Mouse (Mus musculus) forebrain, postnatal 0 days (tissue): ENCODE results near the gene Lhx6. TPM values are rescaled to one million over a fixed set of nuclear protein-coding genes. Genes with fewer than 3 reads are reported as not detected.

ENCODE experiments used
- ATAC-seq: fragments of 200-750 bp; cut with Nextera tagmentation; 2 replicates; pipeline ENCODE4 v1.8.0; 2017; ENCODE audit warnings: mild to moderate bottlenecking, moderate library complexity
- DNase-seq: peaks from one replicate; pipeline ENCODE4 v3.0.0-alpha.2; 2015
- H3K27ac ChIP-seq: fragments of 300-500 bp; sonication (generic); 2 replicates; pipeline ENCODE4 v1.5.1; 2014; ENCODE audit warnings: low read depth, mild to moderate bottlenecking, antibody characterized with exemption, low read length, moderate library complexity, mixed read lengths
- H3K27me3 ChIP-seq: fragments of 300-500 bp; sonication (generic); 2 replicates; pipeline ENCODE4 v1.6.1; 2014; ENCODE audit warnings: mild to moderate bottlenecking, low read length, mixed read lengths; ENCODE audit not compliant: insufficient read depth
- H3K36me3 ChIP-seq: fragments of 300-500 bp; sonication (generic); 2 replicates; pipeline ENCODE4 v1.6.1; 2014; ENCODE audit warnings: mild to moderate bottlenecking, moderate library complexity; ENCODE audit not compliant: insufficient read depth
- H3K4me1 ChIP-seq: fragments of 300-500 bp; sonication (generic); 2 replicates; pipeline ENCODE4 v1.6.1; 2014; ENCODE audit warnings: antibody characterized with exemption; ENCODE audit not compliant: insufficient read depth
- H3K4me2 ChIP-seq: fragments of 300-500 bp; sonication (generic); 2 replicates; pipeline ENCODE4 v1.6.1; 2014; ENCODE audit warnings: low read depth, mild to moderate bottlenecking, moderate library complexity
- H3K4me3 ChIP-seq: fragments of 300-500 bp; sonication (generic); 2 replicates; pipeline ENCODE4 v1.5.1; 2014; ENCODE audit warnings: low read depth, low read length, mixed read lengths
- H3K9ac ChIP-seq: fragments of 300-500 bp; sonication (generic); 2 replicates; pipeline ENCODE4 v1.6.1; 2014; ENCODE audit warnings: mild to moderate bottlenecking
- H3K9me3 ChIP-seq: fragments of 300-500 bp; sonication (generic); 2 replicates; pipeline ENCODE4 v1.6.1; 2016; ENCODE audit warnings: low read length
- CTCF ChIP-seq: sonication (generic); IDR thresholded peaks from 2 replicates; pipeline ENCODE4 v1.5.1; 2016; ENCODE audit warnings: antibody characterized with exemption, control low read depth, low read depth
- WGBS: fragments of 180-500 bp; shearing (Covaris S2); extraction: QIAGEN DNeasy Blood & Tissue Kit; methylation state at CpG from one replicate; pipeline ENCODE4 v1.1.7; 2014; 5-methylcytosine and 5-hydroxymethylcytosine counted together
- polyA plus RNA-seq: library from polyadenylated mRNA; unstranded; fragments of >200 nt; fragmentation: Nextera tagmentation; extraction: Ambion mirVana; gene quantifications from 2 replicates; pipeline ENCODE4 v1.2.1, GENCODE M21; 2015
- total RNA-seq: library from RNA; depleted of rRNA; stranded (reverse); fragments of >200 nt; gene quantifications from 2 replicates; pipeline ENCODE4 v1.2.3, GENCODE M21; 2014; rRNA removed

The Lhx6 gene
- total and polyA plus RNA-seq, 2 experiments from 2014 or later, result 31.0 to 83.5 TPM

- Histone ChIP-seq H3K27me3 (no peaks in the 10 kb centered on the region), H3K4me2 (no peak overlapping the region), H3K9ac (no peak overlapping the region), H3K4me3 (no peak overlapping the region), H3K27ac (no peak overlapping the region), H3K4me1 (no peaks in the 10 kb centered on the region), H3K36me3 (peaks cover 48% of the 10 kb centered on the region), H3K9me3 (no peaks in the 10 kb centered on the region)
- DNase-seq (no peak), ATAC-seq (no peak)
- no peak for TF ChIP-seq CTCF
- 87% methylated on average over 7 of the region's 7 CpGs for WGBS
These were observed 65.8 kb downstream of the Lhx6 start for GRCm38 (mm10) chr2:36039297-36039985.

DNA sequence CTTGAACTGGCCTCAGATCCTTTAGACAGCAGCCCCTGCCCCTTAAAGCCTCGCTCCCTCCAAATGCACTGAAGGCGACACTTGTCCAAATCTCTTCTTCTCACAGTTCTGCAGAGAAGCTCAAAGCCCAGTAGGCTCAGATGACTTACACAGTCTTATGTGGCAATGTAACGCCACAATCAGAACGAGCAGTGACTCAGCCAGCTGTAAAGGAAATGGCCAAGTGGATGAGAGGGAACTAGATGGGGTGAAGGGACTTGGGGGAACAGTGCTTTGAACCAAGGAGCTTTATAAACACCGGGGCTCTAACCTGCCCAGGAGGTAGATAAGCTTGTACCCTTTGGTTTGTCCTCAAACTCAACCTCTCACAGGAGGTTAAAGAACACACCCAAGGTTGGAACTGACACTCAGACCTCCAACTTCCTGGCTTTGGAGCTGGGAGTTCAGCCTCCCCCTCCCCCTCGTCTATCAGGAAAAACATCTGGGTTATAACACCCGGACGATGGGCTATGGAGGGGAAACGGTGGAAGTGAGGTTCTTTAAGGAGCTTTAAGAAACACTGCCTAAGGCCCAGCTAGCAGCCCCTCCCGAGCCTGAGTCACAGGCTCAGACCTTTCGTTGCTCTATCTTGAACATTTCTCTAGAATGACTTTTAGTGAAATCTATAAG, 69.7 kb downstream of the Lhx6 start:
- TF ChIP-seq CTCF, result no peak
- 90% methylated on average over 11 of the region's 11 CpGs for WGBS
- Histone ChIP-seq H3K4me3 (no peak overlapping the region), H3K27ac (no peak overlapping the region), H3K4me2 (no peak overlapping the region), H3K9me3 (0 out of 2 replicates have a peak, but pooled peaks cover 4% of the 10 kb centered on the region), H3K27me3 (no peaks in the 10 kb centered on the region), H3K9ac (no peak overlapping the region), H3K36me3 (peaks cover 37% of the 10 kb centered on the region), H3K4me1 (no peaks in the 10 kb centered on the region)
- ATAC-seq, result no peak
- no peak for DNase-seq

DNA sequence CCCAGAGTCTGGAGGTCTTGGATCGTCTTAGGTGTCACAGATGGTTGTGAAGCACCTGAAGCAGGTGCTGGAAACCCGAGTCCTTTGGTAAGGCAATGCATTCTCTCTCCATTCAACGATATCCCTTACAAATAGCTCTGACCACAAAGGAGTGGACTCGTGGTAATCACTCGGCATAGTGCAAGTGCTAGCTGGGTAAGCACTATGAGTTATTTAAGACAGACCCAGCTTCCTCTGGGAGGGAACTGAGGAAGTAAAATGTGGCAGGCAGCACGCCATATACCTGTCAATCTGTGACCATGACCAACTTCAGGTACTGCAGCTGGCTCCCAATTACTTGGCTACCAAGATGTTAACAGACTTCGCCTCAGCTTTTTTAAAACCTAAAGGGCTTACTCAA, 70.3 kb downstream of the Lhx6 start:
- H3K4me3 ChIP-seq, result no peak overlapping the region
- TF ChIP-seq CTCF, result no peak
- H3K9me3 ChIP-seq, result 0 out of 2 replicates have a peak, but pooled peaks cover 4% of the 10 kb centered on the region
- ATAC-seq, result no peak
- no peak overlapping the region for H3K4me2 ChIP-seq
- H3K4me1 ChIP-seq, result no peaks in the 10 kb centered on the region
- no peaks in the 10 kb centered on the region for H3K27me3 ChIP-seq
- no peak overlapping the region for H3K9ac ChIP-seq
- peaks cover 37% of the 10 kb centered on the region for H3K36me3 ChIP-seq
- DNase-seq, result no peak
- 92% methylated on average over 7 of the region's 7 CpGs for WGBS
- H3K27ac ChIP-seq, result no peak overlapping the region

DNA sequence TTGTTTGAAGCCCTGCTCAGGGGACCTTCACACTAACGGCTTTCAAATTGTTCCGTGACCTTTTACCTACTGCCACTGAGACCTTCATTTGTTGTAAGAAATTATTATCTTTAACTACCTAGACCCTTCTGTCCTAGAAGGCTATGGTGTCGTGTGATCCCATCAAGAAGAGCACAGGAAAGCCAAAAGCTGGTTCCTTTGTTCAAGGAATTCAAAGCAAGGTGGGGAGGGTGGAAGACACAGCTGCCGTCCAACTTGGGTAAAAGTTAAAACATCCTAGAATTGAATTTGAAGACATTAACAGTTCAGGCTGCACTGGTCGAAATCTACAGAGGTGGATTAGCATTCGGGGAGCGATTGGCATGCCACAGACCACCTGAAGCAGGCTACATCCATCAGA, 71.2 kb downstream of the Lhx6 start:
- TF ChIP-seq CTCF, result no peak
- 75% methylated on average over 7 of the region's 7 CpGs for WGBS
- no peak for ATAC-seq

DNA sequence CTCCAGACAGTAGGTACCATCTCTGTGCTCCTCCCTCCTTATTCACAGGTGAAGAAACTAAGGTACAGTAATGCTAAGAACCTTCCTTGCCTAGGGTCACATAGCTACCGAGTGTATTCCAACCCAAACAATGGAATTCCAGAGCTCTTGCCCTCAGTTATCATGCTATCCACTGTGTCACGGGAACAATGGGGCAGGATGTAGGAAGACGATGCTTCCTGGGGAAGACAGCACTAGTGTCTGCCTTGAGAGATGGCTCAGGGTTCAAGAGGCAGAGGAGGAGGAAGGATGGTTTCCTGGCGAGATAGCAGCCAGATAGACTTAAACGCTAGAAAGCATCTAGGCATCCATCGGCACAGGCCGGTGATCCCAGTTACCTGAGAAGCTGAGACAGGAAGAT, 72.3 kb downstream of the Lhx6 start:
- Histone ChIP-seq H3K4me1 (no peaks in the 10 kb centered on the region), H3K27ac (no peak overlapping the region), H3K9me3 (0 out of 2 replicates have a peak, but pooled peaks cover 4% of the 10 kb centered on the region), H3K9ac (no peak overlapping the region), H3K4me3 (no peak overlapping the region), H3K36me3 (peaks cover 25% of the 10 kb centered on the region), H3K27me3 (no peaks in the 10 kb centered on the region), H3K4me2 (no peak overlapping the region)
- WGBS, result 87% methylated on average over 7 of the region's 7 CpGs
- ATAC-seq (no peak), DNase-seq (no peak)
- TF ChIP-seq CTCF, result no peak

More for the DNA sequence above, 71.2 kb downstream of the Lhx6 start:
- Histone ChIP-seq H3K4me1 (no peaks in the 10 kb centered on the region), H3K36me3 (peaks cover 31% of the 10 kb centered on the region), H3K9ac (no peak overlapping the region), H3K4me2 (no peak overlapping the region), H3K9me3 (0 out of 2 replicates have a peak, but pooled peaks cover 4% of the 10 kb centered on the region), H3K27ac (no peak overlapping the region), H3K27me3 (no peaks in the 10 kb centered on the region), H3K4me3 (no peak overlapping the region)
- DNase-seq, result no peak

Other genes starting within 250 kb of the Lhx6 start
- 6.9 and 9.2 TPM in 2 replicates for gene Ttll11, start 125.5 kb downstream of the Lhx6 start, total RNA-seq
- 6.4 and 7.2 TPM in 2 replicates for gene Ttll11, start 125.5 kb downstream of the Lhx6 start, polyA plus RNA-seq
- gene Ndufa8, start 56.0 kb downstream of the Lhx6 start, total RNA-seq, result 74.0 and 111 TPM in 2 replicates
- 333 and 372 TPM in 2 replicates for gene Ndufa8, start 56.0 kb downstream of the Lhx6 start, polyA plus RNA-seq
- 1.0 and 2.2 TPM in 2 replicates for gene Morn5, start 56.0 kb downstream of the Lhx6 start, total RNA-seq
- gene Morn5, start 56.0 kb downstream of the Lhx6 start, polyA plus RNA-seq, result 3.9 and 4.4 TPM in 2 replicates
- 14.0 and 17.0 TPM in 2 replicates for gene Mrrf, start 31.0 kb upstream of the Lhx6 start, total RNA-seq
- gene Mrrf, start 31.0 kb upstream of the Lhx6 start, polyA plus RNA-seq, result 12.9 and 21.9 TPM in 2 replicates
- gene Rbm18, start 31.4 kb upstream of the Lhx6 start, total RNA-seq, result 54.6 and 61.4 TPM in 2 replicates
- gene Rbm18, start 31.4 kb upstream of the Lhx6 start, polyA plus RNA-seq, result 86.4 and 98.7 TPM in 2 replicates
- gene Ptgs1, start 125.0 kb upstream of the Lhx6 start, total RNA-seq, result 4.9 and 6.6 TPM in 2 replicates
- 4.4 and 5.5 TPM in 2 replicates for gene Ptgs1, start 125.0 kb upstream of the Lhx6 start, polyA plus RNA-seq